Mouse (Mus musculus) liver, adult 2 months (tissue): ENCODE measurements around the gene Pgd. TPM values are rescaled to one million over a fixed set of nuclear protein-coding genes. Genes with fewer than 3 reads are reported as not detected.

Experiments
- DNase-seq: peaks from one replicate; pipeline ENCODE4 v3.0.0-alpha.2; 2011; ENCODE audit warnings: low read depth, low spot score; ENCODE audit errors: extremely low read depth
- H3K27ac ChIP-seq: fragments of 200-500 bp; replicated peaks from 2 replicates; pipeline ENCODE4 v1.5.1; 2012; ENCODE audit warnings: low read depth, mild to moderate bottlenecking, control low read depth, inconsistent platforms, low read length; ENCODE audit not compliant: insufficient read depth
- H3K27me3 ChIP-seq: fragments of 200-500 bp; 2 replicates; pipeline ENCODE4 v1.6.1; 2012; ENCODE audit warnings: mild to moderate bottlenecking, moderate library complexity, low read length, inconsistent platforms; ENCODE audit not compliant: control insufficient read depth, insufficient read depth
- H3K36me3 ChIP-seq: fragments of 200-500 bp; 2 replicates; pipeline ENCODE4 v1.6.1; 2012; ENCODE audit warnings: low read length, inconsistent platforms; ENCODE audit not compliant: control insufficient read depth, insufficient read depth
- H3K4me1 ChIP-seq: fragments of 200-500 bp; 2 replicates; pipeline ENCODE4 v1.6.1; 2011; ENCODE audit warnings: low read length; ENCODE audit not compliant: control insufficient read depth, insufficient read depth
- H3K4me3 ChIP-seq: fragments of 200-500 bp; 2 replicates; pipeline ENCODE4 v1.5.1; 2011; ENCODE audit warnings: low read depth, mild to moderate bottlenecking, control low read depth, low read length, moderate library complexity; ENCODE audit not compliant: insufficient read depth
- H3K79me2 ChIP-seq: fragments of 200-500 bp; 2 replicates; pipeline ENCODE4 v1.6.1; 2012; ENCODE audit warnings: inconsistent platforms, mild to moderate bottlenecking, low read length, moderate library complexity; ENCODE audit not compliant: control insufficient read depth, insufficient read depth
- H3K9ac ChIP-seq: fragments of 200-500 bp; 2 replicates; pipeline ENCODE4 v1.6.1; 2012; ENCODE audit warnings: low read depth, mild to moderate bottlenecking, control low read depth, inconsistent platforms, low read length
- CTCF ChIP-seq: fragments of 200-500 bp; IDR thresholded peaks from 2 replicates; pipeline ENCODE4 v1.5.1; 2011; ENCODE audit warnings: low read depth, low read length, control low read depth
- POLR2A ChIP-seq: fragments of 200-500 bp; IDR thresholded peaks from 2 replicates; pipeline ENCODE4 v1.6.1; 2011; ENCODE audit warnings: low read length, control low read depth; ENCODE audit not compliant: insufficient read depth; ENCODE audit errors: extremely low read depth
- WGBS: fragments of 180-500 bp; shearing (Covaris S2); methylation state at CpG from one replicate; pipeline ENCODE4 v1.1.7; 2018; 5-methylcytosine and 5-hydroxymethylcytosine counted together
- polyA plus RNA-seq: library from polyadenylated mRNA; depleted of rRNA; stranded (reverse); fragments of >200 nt; gene quantifications from 2 replicates; pipeline ENCODE4 v1.2.3, GENCODE M21; 2012
- total RNA-seq: library from RNA; depleted of rRNA; stranded (reverse); fragments of >200 nt; gene quantifications from 2 replicates; pipeline ENCODE4 v1.2.3, GENCODE M21; 2014

Pgd gene
- total and polyA plus RNA-seq, 2 experiments = 13.1 to 51.1 TPM

- Histone ChIP-seq H3K79me2 (no peaks in the 10 kb centered on the region), H3K9ac (no peak overlapping the region), H3K36me3 (no peaks in the 10 kb centered on the region), H3K27me3 (no peaks in the 10 kb centered on the region), H3K4me1 (peaks cover 5% of the 10 kb centered on the region; the same call in 1 of the 2 replicates), H3K4me3 (no peak overlapping the region), H3K27ac (no peak overlapping the region)
- TF ChIP-seq CTCF (no peak), POLR2A (no peak)
- DNase-seq = no peak
- WGBS = 24% methylated on average over 4 of the region's 4 CpGs
These were observed 23.0 kb downstream of the Pgd start for GRCm38 (mm10) chr4:149143594-149143993.

GRCm38 (mm10) chr4:149138515-149138914 is 28.1 kb downstream of the Pgd start:
- Histone ChIP-seq H3K27ac (no peak overlapping the region), H3K4me3 (no peak overlapping the region), H3K9ac (no peak overlapping the region), H3K79me2 (no peaks in the 10 kb centered on the region), H3K4me1 (no peaks in the 10 kb centered on the region), H3K36me3 (no peaks in the 10 kb centered on the region), H3K27me3 (no peaks in the 10 kb centered on the region)
- TF ChIP-seq CTCF (no peak), POLR2A (no peak)
- DNase-seq = no peak
- WGBS = 92% methylated on average over 8 of the region's 8 CpGs

GRCm38 (mm10) chr4:149136982-149137770 is 29.4 kb downstream of the Pgd start, which contains the start of gene Cenps:
Cenps (minus strand) TSS chr4:149137629.
- no peaks in the 10 kb centered on the region for H3K36me3 ChIP-seq
- TF ChIP-seq CTCF = peak; percentile 87
- TF ChIP-seq POLR2A = no peak
- H3K27ac ChIP-seq = no peak within 1 kb of the TSS
- peak; percentile 51 for DNase-seq
- no peaks in the 10 kb centered on the region for H3K79me2 ChIP-seq
- WGBS = 3% methylated on average over 68 of the region's 68 CpGs
- no peaks in the 10 kb centered on the region for H3K4me1 ChIP-seq
- H3K4me3 ChIP-seq = peak within 1 kb of the TSS; percentile 73
- H3K9ac ChIP-seq = peak within 1 kb of the TSS; percentile 58
- H3K27me3 ChIP-seq = no peaks in the 10 kb centered on the region

GRCm38 (mm10) chr4:149136116-149136850 is 30.3 kb downstream of the Pgd start:
- Histone ChIP-seq H3K4me3 (no peak overlapping the region), H3K79me2 (no peaks in the 10 kb centered on the region), H3K9ac (no peak overlapping the region), H3K27ac (no peak overlapping the region), H3K4me1 (peaks cover 3% of the 10 kb centered on the region), H3K36me3 (no peaks in the 10 kb centered on the region), H3K27me3 (no peaks in the 10 kb centered on the region)
- WGBS = 84% methylated on average over 18 of the region's 18 CpGs
- TF ChIP-seq CTCF (no peak), POLR2A (no peak)
- DNase-seq = no peak

- DNase-seq = no peak
- TF ChIP-seq POLR2A (no peak), CTCF (no peak)
- no peaks in the 10 kb centered on the region for H3K79me2 ChIP-seq
- H3K9ac ChIP-seq = no peak overlapping the region
- no peak overlapping the region for H3K27ac ChIP-seq
- peaks cover 3% of the 10 kb centered on the region for H3K4me1 ChIP-seq
- 96% methylated on average over 5 of the region's 5 CpGs for WGBS
- no peaks in the 10 kb centered on the region for H3K27me3 ChIP-seq
- H3K4me3 ChIP-seq = no peak overlapping the region
- H3K36me3 ChIP-seq = no peaks in the 10 kb centered on the region
These were observed 33.2 kb downstream of the Pgd start for GRCm38 (mm10) chr4:149133395-149133794.
